Mouse (Mus musculus) CH12.LX (cell line): ENCODE results near the gene Hdc. TPM values are rescaled to one million over a fixed set of nuclear protein-coding genes. Genes with fewer than 3 reads are reported as not detected.

Experiments
- DNase-seq: peaks from one replicate; pipeline ENCODE4 v3.0.0-alpha.2; 2013; ENCODE audit errors: extremely low read depth
- H3K27ac ChIP-seq: 2 replicates; pipeline ENCODE4 v1.5.1; 2012; ENCODE audit warnings: low read depth, mild to moderate bottlenecking, control low read depth, moderate library complexity; ENCODE audit not compliant: insufficient read depth
- H3K27me3 ChIP-seq: replicated peaks from 2 replicates; pipeline ENCODE3; 2012; ENCODE audit warnings: inconsistent platforms
- H3K36me3 ChIP-seq, 2 experiments: replicated peaks in 1 of 2; 2 replicates each; pipeline versions ENCODE3 to v1.6.1; 2012; ENCODE audit warnings: inconsistent platforms in 1 of 2, low read length in 1 of 2, mild to moderate bottlenecking in 1 of 2, mixed read lengths in 1 of 2, moderate library complexity in 1 of 2; ENCODE audit not compliant: control insufficient read depth in 1 of 2, insufficient read depth in 1 of 2
- H3K4me1 ChIP-seq, 2 experiments: 2 replicates each; pipeline ENCODE4 v1.6.1; 2012; ENCODE audit warnings: inconsistent platforms in 1 of 2, moderate library complexity in 1 of 2; ENCODE audit not compliant: insufficient read depth in 2 of 2, control insufficient read depth in 1 of 2
- H3K4me2 ChIP-seq: 2 replicates; pipeline ENCODE4 v1.6.1; 2012; ENCODE audit warnings: low read depth, mild to moderate bottlenecking, control low read depth; ENCODE audit not compliant: poor library complexity, insufficient read depth, severe bottlenecking
- H3K4me3 ChIP-seq, 3 experiments: fragments of 150-350 bp in 1 of 3; sonication (generic) in 1 of 3; replicated peaks in 1 of 3; 2 replicates each; pipeline versions ENCODE3 to v1.5.1; 2011 to 2012; ENCODE audit warnings: low read depth in 2 of 3, low read length in 2 of 3, mild to moderate bottlenecking in 2 of 3, moderate library complexity in 2 of 3, control low read depth in 1 of 3, improper control_type of control experiment in 1 of 3, inconsistent platforms in 1 of 3, mixed read lengths in 1 of 3; ENCODE audit not compliant: poor library complexity in 1 of 3
- H3K79me2 ChIP-seq: replicated peaks from 2 replicates; pipeline ENCODE4 v1.6.1; 2012; ENCODE audit warnings: mild to moderate bottlenecking, moderate library complexity; ENCODE audit not compliant: control insufficient read depth, poor library complexity, insufficient read depth, severe bottlenecking; ENCODE audit errors: extremely low read depth
- H3K9ac ChIP-seq: 2 replicates; pipeline ENCODE4 v1.6.1; 2012; ENCODE audit warnings: low read depth, mild to moderate bottlenecking, control low read depth, moderate library complexity; ENCODE audit not compliant: insufficient read depth
- H3K9me3 ChIP-seq: replicated peaks from 2 replicates; pipeline ENCODE3; 2012; ENCODE audit warnings: low read length, inconsistent platforms, mixed read lengths
- CHD1 ChIP-seq: IDR thresholded peaks from 2 replicates; pipeline ENCODE4 v1.6.1; 2012; ENCODE audit warnings: low read depth, low read length, improper control_type of control experiment, inconsistent platforms
- CHD2 ChIP-seq: IDR thresholded peaks from 2 replicates; pipeline ENCODE4 v1.6.1; 2011; ENCODE audit warnings: low read length, improper control_type of control experiment
- CTCF ChIP-seq, 2 experiments: IDR thresholded peaks in 1 of 2; conservative IDR thresholded peaks in 1 of 2; 2 replicates each; pipeline ENCODE4 v1.5.1; 2011 to 2012; ENCODE audit warnings: low read depth in 2 of 2, low read length in 2 of 2, improper control_type of control experiment in 1 of 2, inconsistent platforms in 1 of 2, mild to moderate bottlenecking in 1 of 2, moderate library complexity in 1 of 2
- EP300 ChIP-seq: IDR thresholded peaks from 2 replicates; pipeline ENCODE4 v1.6.1; 2011; ENCODE audit warnings: low read length, improper control_type of control experiment
- GABPA ChIP-seq: IDR thresholded peaks from 2 replicates; pipeline ENCODE4 v1.6.1; 2012; ENCODE audit warnings: low read depth, low read length, improper control_type of control experiment, inconsistent platforms; ENCODE audit not compliant: insufficient replicate concordance
- IRF4 ChIP-seq: IDR thresholded peaks from 2 replicates; pipeline ENCODE4 v1.6.1; 2014; ENCODE audit warnings: low read depth, mild to moderate bottlenecking, inconsistent platforms, low read length, improper control_type of control experiment
- JUN ChIP-seq: IDR thresholded peaks from 2 replicates; pipeline ENCODE4 v1.6.1; 2011; ENCODE audit warnings: low read depth, mild to moderate bottlenecking, low read length, improper control_type of control experiment, moderate library complexity; ENCODE audit not compliant: insufficient read depth
- KAT2A ChIP-seq: IDR thresholded peaks from 2 replicates; pipeline ENCODE4 v1.6.1; 2012; ENCODE audit warnings: low read length, improper control_type of control experiment, inconsistent platforms; ENCODE audit not compliant: insufficient replicate concordance
- MAFK ChIP-seq: IDR thresholded peaks from 2 replicates; pipeline ENCODE4 v1.6.1; 2011; ENCODE audit warnings: low read length, improper control_type of control experiment; ENCODE audit not compliant: insufficient replicate concordance
- MAX ChIP-seq: IDR thresholded peaks from 2 replicates; pipeline ENCODE4 v1.6.1; 2011; ENCODE audit warnings: low read length, improper control_type of control experiment
- MAZ ChIP-seq: IDR thresholded peaks from 2 replicates; pipeline ENCODE4 v1.6.1; 2012; ENCODE audit warnings: low read depth, mild to moderate bottlenecking, inconsistent platforms, low read length, improper control_type of control experiment, moderate library complexity
- MEF2A ChIP-seq: IDR thresholded peaks from 2 replicates; pipeline ENCODE4 v1.6.1; 2014; ENCODE audit warnings: low read depth, mild to moderate bottlenecking, inconsistent platforms, low read length, improper control_type of control experiment, borderline replicate concordance
- MXI1 ChIP-seq: IDR thresholded peaks from 2 replicates; pipeline ENCODE4 v1.6.1; 2011; ENCODE audit warnings: mild to moderate bottlenecking, low read depth, low read length, improper control_type of control experiment
- MYC ChIP-seq: IDR thresholded peaks from 2 replicates; pipeline ENCODE4 v1.6.1; 2011; ENCODE audit warnings: low read depth, mild to moderate bottlenecking, improper control_type of control experiment, low read length
- NELFE ChIP-seq: IDR thresholded peaks from 2 replicates; pipeline ENCODE4 v1.6.1; 2011; ENCODE audit warnings: low read depth, low read length, improper control_type of control experiment
- PAX5 ChIP-seq: IDR thresholded peaks from 2 replicates; pipeline ENCODE4 v1.6.1; 2012; ENCODE audit warnings: low read length, inconsistent platforms, mixed read lengths
- POLR2AphosphoS2 ChIP-seq: IDR thresholded peaks from 2 replicates; pipeline ENCODE4 v1.6.1; 2011; ENCODE audit warnings: low read depth, low read length, improper control_type of control experiment
- RAD21 ChIP-seq: IDR thresholded peaks from 2 replicates; pipeline ENCODE4 v1.6.1; 2011; ENCODE audit warnings: low read depth, mild to moderate bottlenecking, low read length, improper control_type of control experiment, moderate library complexity
- RCOR1 ChIP-seq: conservative IDR thresholded peaks from 2 replicates; pipeline ENCODE4 v1.6.1; 2012; ENCODE audit warnings: low read depth, mild to moderate bottlenecking, inconsistent platforms, low read length, improper control_type of control experiment
- SIN3A ChIP-seq: IDR thresholded peaks from 2 replicates; pipeline ENCODE4 v1.6.1; 2012; ENCODE audit warnings: low read length, improper control_type of control experiment, inconsistent platforms
- TBP ChIP-seq: conservative IDR thresholded peaks from 2 replicates; pipeline ENCODE4 v1.6.1; 2011; ENCODE audit warnings: low read depth, low read length, improper control_type of control experiment
- TCF12 ChIP-seq: IDR thresholded peaks from 2 replicates; pipeline ENCODE4 v1.6.1; 2014; ENCODE audit warnings: low read depth, mild to moderate bottlenecking, inconsistent platforms, low read length, improper control_type of control experiment
- UBTF ChIP-seq: IDR thresholded peaks from 2 replicates; pipeline ENCODE4 v1.6.1; 2012; ENCODE audit warnings: low read depth, mild to moderate bottlenecking, inconsistent platforms, low read length, improper control_type of control experiment, moderate library complexity
- USF1 ChIP-seq: IDR thresholded peaks from 2 replicates; pipeline ENCODE4 v1.6.1; 2014; ENCODE audit warnings: low read depth, mild to moderate bottlenecking, inconsistent platforms, low read length, improper control_type of control experiment
- USF2 ChIP-seq: conservative IDR thresholded peaks from 2 replicates; pipeline ENCODE4 v1.6.1; 2011; ENCODE audit warnings: low read depth, low read length, improper control_type of control experiment
- ZKSCAN1 ChIP-seq: IDR thresholded peaks from 2 replicates; pipeline ENCODE4 v1.6.1; 2012; ENCODE audit warnings: low read depth, inconsistent platforms, low read length, improper control_type of control experiment, borderline replicate concordance
- ZMIZ1 ChIP-seq: IDR thresholded peaks from 2 replicates; pipeline ENCODE4 v1.6.1; 2012; ENCODE audit warnings: low read depth, mild to moderate bottlenecking, inconsistent platforms, low read length, improper control_type of control experiment
- ZNF384 ChIP-seq: IDR thresholded peaks from 2 replicates; pipeline ENCODE4 v1.6.1; 2012; ENCODE audit warnings: low read depth, low read length, improper control_type of control experiment, inconsistent platforms
- dilution Hi-C: fragments of 300-500 bp; cut with MboI; formaldehyde crosslinking; loops from 2 replicates; pipeline ENCODE4 v1.14.3; 2020; ENCODE audit warnings: low sequenced_read_pairs; ENCODE audit not compliant: extremely low pct_unique_long_range_greater_than_20kb, extremely low pct_ligation_motif_present
- in situ Hi-C: fragments of 300-500 bp; cut with MboI; formaldehyde crosslinking; loops from 3 replicates; pipeline ENCODE4 v1.14.3; 2019; ENCODE audit warnings: low sequenced_read_pairs, low pct_ligation_motif_present, low pct_unique_long_range_greater_than_20kb, mixed read lengths
- polyA plus RNA-seq: library from polyadenylated mRNA; unstranded; fragments of >175 nt; gene quantifications from 2 replicates; pipeline ENCODE4 v1.2.1, GENCODE M21; 2012; ENCODE audit warnings: low read depth; ENCODE audit not compliant: insufficient read length
- total RNA-seq, 2 experiments: library from RNA; depleted of rRNA; stranded (reverse); fragments of 300-350 nt in 1 of 2; fragments of >200 nt in 1 of 2; gene quantifications; 2 replicates each; pipeline ENCODE4 v1.2.3; 2012 to 2014

The Hdc gene
- total and polyA plus RNA-seq, 3 experiments, result 1.5 to 1.8 (median 1.6) TPM

- Histone ChIP-seq H3K36me3 (no peaks in the 10 kb centered on the region), H3K4me2 (peak overlapping the region; percentile 52), H3K9ac (peak overlapping the region; percentile 61; the same call in 1 of the 2 replicates), H3K27me3 (no peaks in the 10 kb centered on the region), H3K79me2 (no peaks in the 10 kb centered on the region), H3K4me3 (peak overlapping the region; percentile 24 to 62 (median 57)), H3K27ac (no peak overlapping the region), H3K4me1 (peaks cover 8 to 38% of the 10 kb centered on the region in 2 experiments), H3K9me3 (no peaks in the 10 kb centered on the region)
- in situ Hi-C loops (loop anchor here (10.0 kb wide), 2 partner anchors 186 to 406 kb away; partner anchors contain the start of genes Ap4e1 and Usp50), dilution Hi-C loops (no loop called here)
- TF ChIP-seq RAD21, result peak; percentile 18
- TF ChIP-seq IRF4, result 0 out of 2 replicates have a peak, but pooled peaks have one; percentile 12
- TF ChIP-seq MYC, result no peak
- TF ChIP-seq MXI1, result peak; percentile 43
- TF ChIP-seq CTCF (conservative IDR thresholded peaks at IDR 0.05 in 1 of 2, IDR thresholded peaks at IDR 0.05 in 1 of 2; ENCODE audit: low read depth in 2 of 2, low read length in 2 of 2), result peak in 1 of 2 experiments; percentile 66; a peak in 2 of 4 replicates
- TF ChIP-seq TCF12, result no peak; the same call in 1 of the 2 replicates
- DNase-seq, result peak; percentile 33
Measured at GRCm38 (mm10) chr2:126598359-126598758, 20.7 kb downstream of the Hdc start.

DNA sequence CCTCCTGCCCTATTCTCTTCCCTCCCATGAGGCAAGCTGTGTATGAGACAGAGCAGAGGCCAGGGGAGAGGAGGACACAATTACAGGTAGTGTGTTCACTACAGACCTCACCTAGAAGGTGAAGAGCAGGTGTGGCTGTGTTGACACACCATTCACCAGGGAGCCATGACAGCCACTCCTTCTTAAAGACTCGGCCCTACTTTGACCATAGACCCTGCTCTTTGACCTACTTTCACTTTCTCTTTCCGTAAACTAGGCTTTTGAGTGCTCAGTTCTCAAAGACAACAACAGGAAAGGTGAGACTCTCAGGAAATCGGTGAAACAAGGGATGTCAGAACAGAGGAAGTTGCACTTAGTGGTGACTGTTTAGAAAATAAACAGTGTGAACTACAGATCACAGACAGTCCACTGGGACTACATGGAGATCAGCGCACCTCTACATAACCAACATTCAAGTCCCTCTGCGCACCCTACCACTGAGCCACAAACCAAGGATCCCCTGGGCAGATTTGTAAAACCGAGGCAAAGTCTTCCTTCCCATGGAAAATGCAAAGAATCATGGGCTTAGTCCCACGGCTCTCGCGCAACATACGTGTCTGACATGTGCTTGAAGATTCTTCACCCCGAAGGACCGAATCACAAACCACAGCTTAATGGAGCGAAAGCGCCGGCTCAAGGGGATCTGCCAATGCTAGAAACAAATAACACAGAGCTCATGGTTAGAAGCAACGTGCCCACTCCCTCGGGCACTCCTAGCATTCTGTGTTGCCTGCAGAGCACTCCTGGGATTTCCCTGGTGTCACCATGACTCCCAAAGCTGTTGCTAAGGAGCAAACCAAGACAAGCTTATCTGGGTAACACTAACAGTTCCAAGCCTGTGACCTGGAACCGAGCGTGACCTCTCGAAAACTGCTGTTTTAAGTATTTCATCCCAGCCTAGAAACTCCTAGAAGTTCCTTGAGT lies 21.5 kb downstream of the Hdc start:
- H3K9me3 ChIP-seq, result no peaks in the 10 kb centered on the region
- peak; percentile 60 for DNase-seq
- peaks cover 8 to 36% of the 10 kb centered on the region in 2 experiments for H3K4me1 ChIP-seq
- H3K4me2 ChIP-seq, result peak overlapping the region; percentile 52
- no peaks in the 10 kb centered on the region for H3K79me2 ChIP-seq
- in situ Hi-C loops, result loop anchor here (10.0 kb wide), 2 partner anchors 187 to 407 kb away; partner anchors contain the start of genes Ap4e1 and Usp50
- H3K9ac ChIP-seq, result peak overlapping the region; percentile 61
- H3K4me3 ChIP-seq, result peak overlapping the region; percentile 52 to 62 (median 57)
- no peaks in the 10 kb centered on the region for H3K27me3 ChIP-seq
- H3K27ac ChIP-seq, result peak overlapping the region; percentile 12; the same call in 1 of the 2 replicates
- H3K36me3 ChIP-seq, result no peaks in the 10 kb centered on the region
- dilution Hi-C loops, result no loop called here
- TF ChIP-seq UBTF (no peak), CHD1 (no peak), ZMIZ1 (no peak), SIN3A (no peak), MAZ (no peak), KAT2A (no peak), CHD2 (no peak), ZKSCAN1 (no peak), POLR2AphosphoS2 (no peak), EP300 (0 out of 2 replicates have a peak, but pooled peaks have one; percentile 5), MEF2A (no peak), USF1 (no peak), MXI1 (peak; percentile 80; the same call in 1 of the 2 replicates), PAX5 (no peak), ZNF384 (no peak), CTCF (conservative IDR thresholded peaks at IDR 0.05 in 1 of 2, IDR thresholded peaks at IDR 0.05 in 1 of 2; ENCODE audit: low read depth in 2 of 2, low read length in 2 of 2) (no peak), IRF4 (peak; percentile 77), MAFK (no peak), GABPA (no peak), TBP (0 out of 2 replicates have a peak, but pooled peaks have one; percentile 22), USF2 (no peak), NELFE (no peak), TCF12 (peak; percentile 6; the same call in 1 of the 2 replicates), MAX (peak; percentile 27; the same call in 1 of the 2 replicates), RCOR1 (no peak), JUN (no peak)
